Mouse (Mus musculus) embryonic fibroblast, embryonic 13.5 days (primary cell): Measurements from ENCODE around the gene Unc5a. TPM values are rescaled to one million over a fixed set of nuclear protein-coding genes. Genes with fewer than 3 reads are reported as not detected.

ENCODE experiments used
- H3K27ac ChIP-seq: 2 replicates; pipeline ENCODE4 v1.5.1; 2012; ENCODE audit warnings: low read length, control low read depth, inconsistent platforms; ENCODE audit not compliant: insufficient read depth
- H3K4me1 ChIP-seq: 2 replicates; pipeline ENCODE4 v1.6.1; 2011; ENCODE audit warnings: low read length; ENCODE audit not compliant: control insufficient read depth, insufficient read depth
- H3K4me3 ChIP-seq: 2 replicates; pipeline ENCODE4 v1.5.1; 2011; ENCODE audit warnings: mild to moderate bottlenecking, control low read depth, low read length; ENCODE audit not compliant: insufficient read depth
- CTCF ChIP-seq: IDR thresholded peaks from 2 replicates; pipeline ENCODE4 v1.5.1; 2011; ENCODE audit warnings: mild to moderate bottlenecking, control low read depth, low read length, moderate library complexity, borderline replicate concordance; ENCODE audit not compliant: insufficient read depth
- POLR2A ChIP-seq: IDR thresholded peaks from 2 replicates; pipeline ENCODE4 v1.6.1; 2011; ENCODE audit warnings: low read depth, mild to moderate bottlenecking, control low read depth, low read length, moderate library complexity
- polyA plus RNA-seq: library from polyadenylated mRNA; stranded (reverse); fragments of >200 nt; gene quantifications from 2 replicates; pipeline ENCODE4 v1.2.4, GENCODE M21; 2011; ENCODE audit warnings: low read depth; ENCODE audit not compliant: missing spikeins, insufficient read length

Unc5a gene
- polyA plus RNA-seq: 2.5 and 2.9 TPM in 2 replicates

DNA sequence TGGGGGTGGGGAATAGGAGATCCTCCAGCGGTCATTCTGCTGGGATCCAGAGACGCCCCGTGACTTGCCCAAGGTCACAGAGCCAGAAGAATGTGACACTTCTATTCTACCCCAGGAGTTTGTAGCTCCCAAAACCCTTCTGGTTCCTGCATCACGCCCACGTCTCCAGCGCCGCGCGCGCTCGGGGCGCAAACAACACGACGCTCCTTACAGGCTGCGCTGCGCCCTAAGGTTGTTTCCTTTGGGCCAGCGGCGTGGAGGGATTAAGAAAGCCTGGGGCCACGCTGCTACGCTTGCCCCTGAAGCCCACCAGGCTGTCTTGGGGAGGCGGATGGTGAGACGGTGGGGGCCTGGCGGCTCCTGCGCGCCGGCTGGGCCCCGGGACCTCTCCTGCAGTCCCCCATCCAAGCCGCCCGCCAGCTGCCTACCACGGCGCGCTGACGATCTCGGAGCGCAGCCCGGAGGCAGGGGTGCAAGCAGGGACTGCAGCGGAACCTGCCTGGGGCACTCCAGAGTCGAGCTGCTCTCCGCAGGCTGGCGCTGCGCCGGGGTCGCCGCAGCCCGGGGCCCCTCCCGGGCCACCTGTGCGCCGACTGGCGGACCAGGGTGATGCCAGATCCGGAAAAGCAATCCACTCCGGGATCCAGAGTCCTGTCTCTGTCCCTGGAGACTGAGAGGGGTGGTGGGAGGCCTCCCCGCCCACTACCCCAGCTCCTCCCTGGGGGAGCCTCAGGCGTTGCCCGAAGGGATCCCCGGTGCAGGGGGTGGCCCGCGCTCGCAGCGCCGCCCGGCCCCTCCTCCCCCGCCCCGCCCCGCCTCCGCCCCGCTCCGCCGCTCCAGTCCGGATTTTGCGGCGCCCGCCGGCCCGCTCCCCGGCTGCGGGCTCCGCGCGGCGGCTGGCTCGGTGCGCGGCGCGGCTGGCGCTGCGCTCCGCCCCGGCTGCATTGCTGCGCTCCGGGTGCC, at the start of gene Unc5a:
Gene Unc5a, plus strand, starts transcription at position 881 of the 963 bp plus-strand sequence.
- H3K4me1 ChIP-seq: no peaks in the 10 kb centered on the region
- H3K4me3 ChIP-seq: peak within 1 kb of the TSS; percentile 42
- TF ChIP-seq CTCF: no peak
- TF ChIP-seq POLR2A: no peak
- no peak within 1 kb of the TSS for H3K27ac ChIP-seq

- TF ChIP-seq CTCF (no peak), POLR2A (no peak)
- H3K27ac ChIP-seq: no peak overlapping the region
- no peak overlapping the region for H3K4me3 ChIP-seq
- no peaks in the 10 kb centered on the region; the same call in 1 of the 2 replicates for H3K4me1 ChIP-seq
These were observed 37.2 kb upstream of the Unc5a start for GRCm38 (mm10) chr13:54912053-54912452.

GRCm38 (mm10) chr13:54912894-54913621, 36.2 kb upstream of the Unc5a start:
- no peak overlapping the region for H3K4me3 ChIP-seq
- H3K4me1 ChIP-seq: no peaks in the 10 kb centered on the region; the same call in 1 of the 2 replicates
- TF ChIP-seq POLR2A (no peak), CTCF (no peak)

GRCm38 (mm10) chr13:54916644-54917043, 32.6 kb upstream of the Unc5a start:
- H3K27ac ChIP-seq: no peak overlapping the region

More at GRCm38 (mm10) chr13:54912894-54913621, 36.2 kb upstream of the Unc5a start:
- H3K27ac ChIP-seq: no peak overlapping the region

GRCm38 (mm10) chr13:54918910-54919309, 30.3 kb upstream of the Unc5a start:
- TF ChIP-seq POLR2A (no peak), CTCF (no peak)
- Histone ChIP-seq H3K4me1 (no peaks in the 10 kb centered on the region; the same call in 1 of the 2 replicates), H3K4me3 (no peak overlapping the region), H3K27ac (no peak overlapping the region)

More at GRCm38 (mm10) chr13:54916644-54917043, 32.6 kb upstream of the Unc5a start:
- Histone ChIP-seq H3K4me1 (no peaks in the 10 kb centered on the region; the same call in 1 of the 2 replicates), H3K4me3 (no peak overlapping the region)
- TF ChIP-seq POLR2A (no peak), CTCF (no peak)

GRCm38 (mm10) chr13:54919666-54920065, 29.5 kb upstream of the Unc5a start:
- TF ChIP-seq CTCF: no peak
- TF ChIP-seq POLR2A: no peak
- no peak overlapping the region for H3K27ac ChIP-seq
- no peak overlapping the region for H3K4me3 ChIP-seq
- H3K4me1 ChIP-seq: no peaks in the 10 kb centered on the region; the same call in 1 of the 2 replicates

- no peak overlapping the region for H3K27ac ChIP-seq
- H3K4me3 ChIP-seq: no peak overlapping the region
- no peak for TF ChIP-seq POLR2A
- no peak for TF ChIP-seq CTCF
- H3K4me1 ChIP-seq: no peaks in the 10 kb centered on the region; the same call in 1 of the 2 replicates
These were observed 27.5 kb upstream of the Unc5a start for GRCm38 (mm10) chr13:54921700-54922099.

DNA sequence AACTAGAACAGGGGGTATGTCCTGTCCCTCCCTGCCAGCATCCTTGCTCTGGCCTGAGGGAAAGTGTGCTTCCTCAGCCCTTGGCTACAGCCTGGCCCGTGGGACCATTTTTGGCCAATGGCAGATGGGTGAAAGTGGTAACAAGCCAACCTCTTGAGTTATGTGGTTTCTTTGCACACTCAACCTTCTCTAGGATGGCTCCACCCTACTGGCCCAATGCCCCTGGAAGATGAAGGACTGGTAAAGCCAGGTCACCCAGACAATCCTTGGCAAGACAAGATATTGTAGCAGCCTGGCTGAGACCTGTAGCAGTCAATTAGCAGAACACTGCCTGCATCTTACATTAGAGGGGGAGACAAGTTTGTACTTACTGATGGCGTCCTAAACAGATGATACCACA, 25.5 kb upstream of the Unc5a start:
- H3K27ac ChIP-seq: no peak overlapping the region
- TF ChIP-seq POLR2A: no peak
- TF ChIP-seq CTCF: no peak
- H3K4me1 ChIP-seq: no peaks in the 10 kb centered on the region
- H3K4me3 ChIP-seq: no peak overlapping the region

DNA sequence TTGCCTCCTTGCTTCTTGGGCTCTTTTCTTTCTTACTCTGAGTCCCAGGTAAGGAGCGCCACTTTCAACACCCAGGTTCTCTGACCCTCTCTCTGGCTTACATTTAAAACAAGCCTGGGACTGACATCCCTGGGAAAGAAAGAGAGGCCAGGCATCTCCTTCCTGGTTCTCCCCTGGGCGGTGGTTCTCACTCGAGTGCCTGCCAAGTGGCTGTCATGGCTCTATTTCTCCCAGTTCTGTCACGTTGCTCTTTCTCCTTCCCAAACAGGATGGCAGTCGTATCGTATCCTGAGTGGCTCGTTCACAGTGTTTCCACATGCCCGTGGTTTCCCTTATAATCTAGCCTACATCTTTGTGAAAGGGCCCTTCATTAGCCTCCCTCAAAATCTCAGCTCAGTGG, 23.7 kb upstream of the Unc5a start:
- Histone ChIP-seq H3K4me1 (no peaks in the 10 kb centered on the region), H3K27ac (no peak overlapping the region), H3K4me3 (no peak overlapping the region)
- no peak for TF ChIP-seq CTCF
- TF ChIP-seq POLR2A: no peak
